Mouse (Mus musculus): Measurements from ENCODE around the gene Sipa1l3.

DNA sequence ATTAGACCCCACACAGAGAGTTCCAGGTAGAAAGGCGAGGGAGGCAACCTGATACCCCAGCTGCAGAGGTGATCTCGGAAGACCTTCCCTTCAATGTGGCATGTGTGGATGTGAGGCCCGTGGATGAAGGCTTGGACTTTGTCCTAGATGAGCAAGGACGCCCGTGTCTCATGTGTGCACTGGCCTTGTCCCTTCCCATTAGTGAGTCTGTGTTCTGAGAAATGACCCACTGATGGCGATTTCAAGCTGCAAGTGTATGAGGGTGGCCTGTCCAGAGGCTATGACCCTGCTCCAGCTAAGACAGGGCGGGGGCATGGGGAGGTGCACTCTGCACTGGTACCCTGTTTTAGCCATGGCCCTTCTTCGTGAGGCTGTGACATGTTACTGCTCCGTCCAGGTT lies 178.2 kb downstream of the Sipa1l3 start:
- no peak for TF ChIP-seq CTCF (conservative IDR thresholded peaks at IDR 0.05; ENCODE audit: low read length)
- no peak for TF ChIP-seq NANOG (IDR thresholded peaks at IDR 0.05; ENCODE audit: borderline replicate concordance, low read length)
- TF ChIP-seq POU5F1 (IDR thresholded peaks at IDR 0.05; ENCODE audit: borderline replicate concordance, low read length) = no peak

All from E14TG2a.4 (cell line).